ENCODE assay signal across 8 mouse cellular contexts in the genomic region with DNA sequence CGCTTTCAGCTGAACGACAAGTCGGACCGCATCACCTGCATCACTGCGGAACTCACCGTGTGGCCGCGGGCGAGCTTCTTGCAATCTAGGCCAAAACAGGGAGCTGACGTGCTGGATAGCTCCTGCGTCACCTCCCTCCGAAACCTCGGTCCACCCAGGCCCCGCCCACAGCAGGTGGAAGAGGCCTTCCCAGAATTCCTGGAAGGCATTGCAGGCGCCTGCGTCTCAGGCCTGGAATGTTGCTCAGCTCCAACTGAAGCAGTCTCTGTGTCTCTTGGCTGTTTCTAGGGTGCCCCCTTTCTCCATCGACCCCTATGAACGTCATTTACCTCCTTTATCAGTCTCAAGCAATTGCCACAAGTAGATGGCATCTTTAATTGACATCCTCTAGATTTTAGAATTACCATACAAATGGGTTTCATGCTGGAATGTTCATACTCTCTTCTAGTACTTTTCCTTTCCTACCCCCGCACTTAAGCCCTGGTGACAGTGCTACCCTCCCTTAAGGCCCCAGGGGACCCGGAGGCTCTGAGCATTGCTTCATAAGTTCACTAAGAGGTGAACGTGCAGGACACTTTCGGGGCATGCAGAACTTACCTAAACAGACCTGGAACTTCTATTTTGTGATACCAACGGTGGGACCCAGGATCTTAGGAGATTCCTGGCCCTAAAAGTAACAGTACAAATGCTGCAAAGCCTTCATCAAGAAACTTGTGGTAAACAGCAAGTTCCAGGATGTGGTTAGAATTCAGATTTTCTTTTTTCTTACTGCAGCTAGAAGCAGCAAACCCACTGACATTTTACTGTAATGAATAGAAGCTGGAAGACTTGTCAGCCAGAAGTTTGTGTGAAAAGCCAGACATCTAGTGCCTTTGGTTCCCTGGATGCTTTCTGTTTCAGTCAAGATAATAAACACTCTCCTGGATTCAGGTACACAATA. TPM values are rescaled to one million over a fixed set of nuclear protein-coding genes. Genes with fewer than 3 reads are reported as not detected.
A peak's percentile ranks its signal among the peaks of the same experiment; 100 is the strongest.
DNase-seq lines count a peak whose midpoint lies in the region; ATAC-seq and TF ChIP-seq lines count a peak whose summit lies in the region.

A gene (minus strand): TSS at position 179 of the 940 bp plus-strand sequence.

- peak within 1 kb of the TSS; percentile 63 for H3K4me2 ChIP-seq in forebrain, embryonic 13.5 days
- H3K4me2 ChIP-seq in hindbrain, embryonic 14.5 days (replicated peaks), result peak within 1 kb of the TSS; percentile 82
- peak within 1 kb of the TSS; percentile 16 for H3K4me2 ChIP-seq in lung, embryonic 16.5 days (ENCODE audit: low read depth, low read length)

- 9% methylated on average over 23 of the region's 23 CpGs for WGBS in forebrain, embryonic 13.5 days
- WGBS in hindbrain, embryonic 14.5 days, result 10% methylated on average over 23 of the region's 23 CpGs
- WGBS in lung, embryonic 16.5 days, result 11% methylated on average over 23 of the region's 23 CpGs

- H3K9me3 ChIP-seq in forebrain, embryonic 13.5 days (replicated peaks), result no peaks in the 10 kb centered on the region
- H3K9me3 ChIP-seq in hindbrain, embryonic 14.5 days (ENCODE audit: control insufficient read depth, low read length), result no peaks in the 10 kb centered on the region
- no peaks in the 10 kb centered on the region for H3K9me3 ChIP-seq in lung, embryonic 16.5 days (ENCODE audit: control insufficient read depth, low read length)

- H3K4me1 ChIP-seq in forebrain, embryonic 13.5 days, result peaks cover 44% of the 10 kb centered on the region
- peaks cover 33% of the 10 kb centered on the region for H3K4me1 ChIP-seq in hindbrain, embryonic 14.5 days (replicated peaks; ENCODE audit: control insufficient read depth, insufficient read depth, low read length)
- H3K4me1 ChIP-seq in lung, embryonic 16.5 days (replicated peaks; ENCODE audit: control insufficient read depth, insufficient read depth, low read length), result peaks cover 6% of the 10 kb centered on the region

- H3K27ac ChIP-seq in forebrain, embryonic 13.5 days, result peak within 1 kb of the TSS; percentile 96
- H3K27ac ChIP-seq in hindbrain, embryonic 14.5 days, result peak within 1 kb of the TSS; percentile 93
- no peak within 1 kb of the TSS for H3K27ac ChIP-seq in lung, embryonic 16.5 days (ENCODE audit: low read length)

- H3K36me3 ChIP-seq in forebrain, embryonic 13.5 days (ENCODE audit: poor library complexity, severe bottlenecking), result peaks cover 34% of the 10 kb centered on the region
- H3K36me3 ChIP-seq in hindbrain, embryonic 14.5 days (replicated peaks; ENCODE audit: control insufficient read depth, insufficient read depth), result 0 out of 2 replicates have a peak, but pooled peaks cover 9% of the 10 kb centered on the region
- peaks cover 14% of the 10 kb centered on the region for H3K36me3 ChIP-seq in lung, embryonic 16.5 days (ENCODE audit: control insufficient read depth, insufficient read depth, low read length)

- DNase-seq in ES-CJ7 (ENCODE audit: low read depth, low spot score), result peak; percentile 94
- DNase-seq in brain, embryonic 14.5 days (ENCODE audit: low read depth), result peak; percentile 98
- DNase-seq in hindbrain, embryonic 14.5 days (ENCODE audit: low spot score), result peak; percentile 85
- DNase-seq in layer of hippocampus, postnatal 14 days (ENCODE audit: low spot score in 2 of 2), result peak; percentile 75 to 85
- DNase-seq in retina, postnatal 7 days (ENCODE audit: low read depth, low spot score), result peak; percentile 77
- DNase-seq in spleen, postnatal 4 days (ENCODE audit: low spot score in 2 of 2), result no peak

- H3K4me3 ChIP-seq in forebrain, embryonic 13.5 days, result peak within 1 kb of the TSS; percentile 60
- peak within 1 kb of the TSS; percentile 44 for H3K4me3 ChIP-seq in hindbrain, embryonic 14.5 days (replicated peaks; ENCODE audit: low read length)
- H3K4me3 ChIP-seq in lung, embryonic 16.5 days (ENCODE audit: low read length), result no peak within 1 kb of the TSS

- ATAC-seq in forebrain, embryonic 13.5 days, result peak; percentile 96
- ATAC-seq in hindbrain, embryonic 14.5 days (ENCODE audit: low FRiP score), result peak; percentile 97
- ATAC-seq in lung, embryonic 16.5 days (ENCODE audit: low read depth), result peak; percentile 89

- TF ChIP-seq POLR2A in brain, embryonic 14.5 days (IDR thresholded peaks at IDR 0.05; ENCODE audit: borderline replicate concordance, extremely low read depth, insufficient read depth, insufficient read length, poor library complexity, severe bottlenecking), result peak; percentile 58; the same call in 1 of the 2 replicates

- H3K27me3 ChIP-seq in forebrain, embryonic 13.5 days, result no peaks in the 10 kb centered on the region
- no peaks in the 10 kb centered on the region for H3K27me3 ChIP-seq in hindbrain, embryonic 14.5 days (ENCODE audit: control insufficient read depth, insufficient read depth, low read length)
- H3K27me3 ChIP-seq in lung, embryonic 16.5 days (ENCODE audit: control insufficient read depth, insufficient read depth, low read depth, low read length), result no peaks in the 10 kb centered on the region

- H3K9ac ChIP-seq in forebrain, embryonic 13.5 days, result peak within 1 kb of the TSS; percentile 76
- H3K9ac ChIP-seq in hindbrain, embryonic 14.5 days, result peak within 1 kb of the TSS; percentile 75
- H3K9ac ChIP-seq in lung, embryonic 16.5 days (ENCODE audit: low read length), result no peak within 1 kb of the TSS

- TF ChIP-seq CTCF in brain, embryonic 14.5 days (IDR thresholded peaks at IDR 0.05; ENCODE audit: borderline replicate concordance, extremely low read depth, insufficient read depth, insufficient read length), result no peak

RNA-seq across cellular contexts. Expression of the gene that starts here (rescaled TPM):
- 120 and 122 TPM in 2 replicates for polyA plus RNA-seq in brain, embryonic 14.5 days (2012; rRNA removed)
- 132 and 136 TPM in 2 replicates for polyA plus RNA-seq in forebrain, embryonic 13.5 days (2015; fragmentation: Nextera tagmentation; extraction: Ambion mirVana)
- polyA plus RNA-seq in hindbrain, embryonic 14.5 days (2014; fragmentation: Nextera tagmentation; extraction: Ambion mirVana), result 240 and 244 TPM in 2 replicates
- total RNA-seq in layer of hippocampus, postnatal 14 days (2021), result 100 to 1,000 TPM; 348 to 364 TPM
- 1.0 and 2.2 TPM in 2 replicates for polyA plus RNA-seq in lung, embryonic 16.5 days (2015; fragmentation: Nextera tagmentation; extraction: Ambion mirVana)

Comparison
In these comparisons a context has a peak if more than half of its experiments do, and no peak if none do; other contexts are left out.
1. RNA of the gene that starts here (polyA plus RNA-seq): 240 to 244 TPM in hindbrain, embryonic 14.5 days, 132 to 136 TPM in forebrain, embryonic 13.5 days and 120 to 122 TPM in brain, embryonic 14.5 days; 1.0 to 2.2 TPM in lung, embryonic 16.5 days; every median in the first group is over 10 times any median in the second.
2. DNase-seq: peak in ES-CJ7 (single experiment), brain, embryonic 14.5 days (single experiment), hindbrain, embryonic 14.5 days (single experiment), layer of hippocampus, postnatal 14 days (2 of 2) and retina, postnatal 7 days (single experiment); none in spleen, postnatal 4 days (0 of 2).
3. H3K4me2 ChIP-seq: peak in every context shown above with its lines; median percentile 82 in hindbrain, embryonic 14.5 days; 63 in forebrain, embryonic 13.5 days; 16 in lung, embryonic 16.5 days.
4. Peak in every context shown above with its lines, with median percentiles within 50 percentile points of each other: ATAC-seq.